ENCODE assay signal across 9 mouse cellular contexts in the genomic region with DNA sequence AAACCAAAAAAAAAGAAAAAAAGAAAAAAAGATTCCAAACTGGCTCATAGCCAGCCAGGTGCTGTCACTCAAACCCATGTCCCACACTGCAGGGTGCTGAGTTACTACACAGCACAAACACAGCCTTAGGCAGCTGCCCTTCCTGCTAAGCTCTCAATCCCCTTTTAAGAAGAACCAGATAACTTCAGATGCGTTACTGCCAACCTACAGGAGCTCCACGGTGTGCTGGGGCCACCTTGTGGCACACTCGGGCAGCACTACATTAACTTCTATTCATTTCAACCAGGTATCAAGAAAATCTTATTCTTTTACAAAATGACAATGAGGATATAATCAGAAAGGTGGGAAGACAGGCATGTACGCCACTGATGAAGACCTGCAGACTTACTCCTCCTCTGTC. TPM values are rescaled to one million over a fixed set of nuclear protein-coding genes. Genes with fewer than 3 reads are reported as not detected.
DNase-seq lines count a peak whose midpoint lies in the region; ATAC-seq lines count a peak whose summit lies in the region.
"Had no signal": no experiment of that assay in that cellular context is flagged by ENCODE, and none has a peak within 500 bp of the region (broad histone marks: within the 10 kb centered on the region; RNA-seq: fewer than 3 reads in every experiment).

No protein-coding gene starts in this region.

- H3K4me2 ChIP-seq in heart, embryonic 15.5 days: no peak overlapping the region
- H3K4me2 ChIP-seq: liver, embryonic 15.5 days had no signal

- H3K4me1 ChIP-seq in heart, embryonic 15.5 days (replicated peaks): no peaks in the 10 kb centered on the region
- no peaks in the 10 kb centered on the region for H3K4me1 ChIP-seq in heart, embryonic 10.5 days

- 32% methylated on average over 4 of the region's 4 CpGs for WGBS in heart, embryonic 15.5 days
- whole genome bisulfite sequencing in heart, embryonic 10.5 days: 47% methylated on average over 4 of the region's 4 CpGs

- intact Hi-C loops in left cerebral cortex, postnatal 14 days (cut with DNase I): loop anchor here (5.0 kb wide), 1 partner anchor 49 kb away; the partner anchor contains the start of genes Alkbh4 and Lrwd1

- no peaks in the 10 kb centered on the region for H3K9me3 ChIP-seq in heart, embryonic 15.5 days (replicated peaks)
- no peaks in the 10 kb centered on the region for H3K9me3 ChIP-seq in heart, embryonic 10.5 days
- H3K9me3 ChIP-seq: liver, embryonic 15.5 days had no signal

- 0 out of 2 replicates have a peak, but pooled peaks have one; percentile 50 for ATAC-seq in heart, embryonic 15.5 days (replicated peaks; ENCODE audit: insufficient number of reproducible peaks, insufficient read depth, low FRiP score, low read depth)

- H3K4me3 ChIP-seq in heart, embryonic 15.5 days: no peak overlapping the region
- no peak overlapping the region for H3K4me3 ChIP-seq in heart, embryonic 10.5 days
- H3K4me3 ChIP-seq: liver, embryonic 15.5 days had no signal

- DNase-seq in heart, embryonic 10.5 days (ENCODE audit: low spot score): no peak
- DNase-seq in CD4-positive, CD25-positive, alpha-beta regulatory T cell, adult 2 months (ENCODE audit: low read depth, low spot score): peak; percentile 88
- DNase-seq in brain, adult 2 months (ENCODE audit: low read depth, low spot score): peak; percentile 76
- peak; percentile 37 for DNase-seq in gastrocnemius, postnatal 25 days
- peak; percentile 67 to 69 for DNase-seq in left cerebral cortex, postnatal 14 days (ENCODE audit: low spot score in 2 of 2)
- DNase-seq in natural killer cell, adult 2 months (ENCODE audit: low spot score in 2 of 2): peak; percentile 41 to 69
- DNase-seq in thymus, postnatal 10 days (ENCODE audit: low spot score in 2 of 2): peak; percentile 56 to 70

- no peak overlapping the region for H3K9ac ChIP-seq in heart, embryonic 15.5 days
- H3K9ac ChIP-seq: liver, embryonic 15.5 days had no signal

- H3K27me3 ChIP-seq in heart, embryonic 15.5 days: no peaks in the 10 kb centered on the region
- no peaks in the 10 kb centered on the region for H3K27me3 ChIP-seq in heart, embryonic 10.5 days (ENCODE audit: insufficient read depth, poor library complexity, severe bottlenecking)
- H3K27me3 ChIP-seq: liver, embryonic 15.5 days had no signal

- peaks cover 64% of the 10 kb centered on the region for H3K36me3 ChIP-seq in heart, embryonic 15.5 days
- H3K36me3 ChIP-seq in heart, embryonic 10.5 days: peaks cover 89% of the 10 kb centered on the region

- H3K27ac ChIP-seq in heart, embryonic 15.5 days: no peak overlapping the region
- H3K27ac ChIP-seq in heart, embryonic 10.5 days: no peak overlapping the region; the same call in 1 of the 2 replicates
- H3K27ac ChIP-seq: liver, embryonic 15.5 days had no signal

RNA-seq across cellular contexts. Expression of gene Prkrip1, which starts 12.0 kb away (rescaled TPM):
- polyA plus RNA-seq in heart, embryonic 15.5 days (2015; fragmentation: Nextera tagmentation; extraction: Ambion mirVana): 33.6 and 34.6 TPM in 2 replicates
- 49.2 and 56.1 TPM in 2 replicates for polyA plus RNA-seq in heart, embryonic 10.5 days (2016; fragmentation: Nextera tagmentation; extraction: Ambion mirVana)
- total RNA-seq in gastrocnemius, postnatal 25 days (2021): 10 to 100 TPM; 19.5 to 21.6 TPM
- 10 to 100 TPM; 38.7 to 44.0 TPM for total RNA-seq in left cerebral cortex, postnatal 14 days (2021)

RNA-seq across cellular contexts. Expression of gene Orai2, which starts 16.2 kb away (rescaled TPM):
- polyA plus RNA-seq in heart, embryonic 15.5 days (2015; fragmentation: Nextera tagmentation; extraction: Ambion mirVana): 1.9 and 4.5 TPM in 2 replicates
- 2.2 and 3.3 TPM in 2 replicates for polyA plus RNA-seq in heart, embryonic 10.5 days (2016; fragmentation: Nextera tagmentation; extraction: Ambion mirVana)
- total RNA-seq in gastrocnemius, postnatal 25 days (2021): 1 to 10 TPM; 1.5 to 1.6 TPM
- total RNA-seq in left cerebral cortex, postnatal 14 days (2021): 10 to 100 TPM; 54.3 to 56.1 TPM

RNA-seq across cellular contexts. Expression of gene Alkbh4, which starts 50.8 kb away (rescaled TPM):
- polyA plus RNA-seq in heart, embryonic 15.5 days (2015; fragmentation: Nextera tagmentation; extraction: Ambion mirVana): 10.2 and 13.1 TPM in 2 replicates
- 18.0 and 21.7 TPM in 2 replicates for polyA plus RNA-seq in heart, embryonic 10.5 days (2016; fragmentation: Nextera tagmentation; extraction: Ambion mirVana)
- 1 to 10 TPM; 3.9 to 4.4 TPM for total RNA-seq in gastrocnemius, postnatal 25 days (2021)
- total RNA-seq in left cerebral cortex, postnatal 14 days (2021): 1 to 10 TPM; 8.2 to 8.9 TPM

RNA-seq across cellular contexts. Expression of gene Lrwd1, which starts 50.8 kb away (rescaled TPM):
- 15.1 and 22.5 TPM in 2 replicates for polyA plus RNA-seq in heart, embryonic 15.5 days (2015; fragmentation: Nextera tagmentation; extraction: Ambion mirVana)
- polyA plus RNA-seq in heart, embryonic 10.5 days (2016; fragmentation: Nextera tagmentation; extraction: Ambion mirVana): 31.5 and 42.2 TPM in 2 replicates
- 1 to 10 TPM; 3.2 to 3.8 TPM for total RNA-seq in gastrocnemius, postnatal 25 days (2021)
- total RNA-seq in left cerebral cortex, postnatal 14 days (2021): 10 to 100 TPM; 12.4 to 14.1 TPM

RNA-seq across cellular contexts. Expression of gene Sh2b2, which starts 59.6 kb away (rescaled TPM):
- 1.1 and 2.3 TPM in 2 replicates for polyA plus RNA-seq in heart, embryonic 15.5 days (2015; fragmentation: Nextera tagmentation; extraction: Ambion mirVana)
- 1.7 and 4.9 TPM in 2 replicates for polyA plus RNA-seq in heart, embryonic 10.5 days (2016; fragmentation: Nextera tagmentation; extraction: Ambion mirVana)
- 1 to 10 TPM; 2.8 to 6.1 TPM for total RNA-seq in gastrocnemius, postnatal 25 days (2021)
- total RNA-seq in left cerebral cortex, postnatal 14 days (2021): 10 to 100 TPM; 10.5 to 11.3 TPM

Comparison
In these comparisons a context has a peak if more than half of its experiments do, and no peak if none do; other contexts are left out.
1. RNA of gene Orai2, which starts 16.2 kb away (total RNA-seq): 54.3 to 56.1 TPM in left cerebral cortex, postnatal 14 days; 1.5 to 1.6 TPM in gastrocnemius, postnatal 25 days; every median in the first group is over 10 times any median in the second.